Mouse (Mus musculus) layer of hippocampus, adult 9-10 months (tissue): ENCODE data around the gene BC049762.

ENCODE experiments used
- DNase-seq: peaks from one replicate; pipeline ENCODE4 v3.0.0; 2022; ENCODE audit warnings: low spot score

Gene BC049762

DNA sequence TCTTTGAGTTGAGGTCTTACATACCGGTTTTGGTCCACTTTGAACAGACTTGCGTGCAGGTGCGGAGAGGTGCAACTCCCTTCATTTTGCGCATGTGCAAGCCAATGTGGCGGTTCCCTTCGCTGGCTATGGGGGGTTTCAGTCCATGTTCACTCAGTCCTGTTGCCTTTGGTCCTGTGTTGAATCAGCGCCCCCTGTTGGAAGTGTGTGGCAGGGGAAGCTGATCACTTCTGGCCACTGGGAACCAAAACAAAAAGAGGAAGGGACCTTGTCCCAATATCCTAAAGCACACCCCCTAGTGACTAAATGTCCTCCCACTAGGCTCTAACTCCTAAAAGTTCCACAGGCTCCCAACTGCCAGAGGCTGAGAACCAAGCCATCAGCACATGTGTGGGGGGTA lies 48.8 kb downstream of the BC049762 start:
- DNase-seq = no peak

DNA sequence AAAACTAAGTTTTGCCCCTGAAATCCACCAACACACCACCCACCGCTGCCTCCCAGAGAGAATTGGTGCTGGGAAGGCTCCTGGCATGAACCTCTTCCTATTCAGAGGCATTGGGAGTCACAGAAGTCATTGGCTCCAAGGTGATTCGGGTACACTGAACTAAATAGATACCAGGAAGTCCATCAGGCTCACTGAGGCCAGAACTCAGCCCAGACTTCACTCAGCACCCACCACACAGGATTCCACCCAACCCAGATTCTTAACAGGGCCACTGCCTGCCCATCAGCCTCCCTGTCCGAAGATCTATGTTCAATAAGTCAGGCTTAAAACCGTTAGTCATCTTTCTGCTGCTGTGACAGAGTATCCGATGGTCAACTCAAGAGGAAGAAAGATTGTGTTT lies 51.4 kb downstream of the BC049762 start:
- DNase-seq = no peak

DNA sequence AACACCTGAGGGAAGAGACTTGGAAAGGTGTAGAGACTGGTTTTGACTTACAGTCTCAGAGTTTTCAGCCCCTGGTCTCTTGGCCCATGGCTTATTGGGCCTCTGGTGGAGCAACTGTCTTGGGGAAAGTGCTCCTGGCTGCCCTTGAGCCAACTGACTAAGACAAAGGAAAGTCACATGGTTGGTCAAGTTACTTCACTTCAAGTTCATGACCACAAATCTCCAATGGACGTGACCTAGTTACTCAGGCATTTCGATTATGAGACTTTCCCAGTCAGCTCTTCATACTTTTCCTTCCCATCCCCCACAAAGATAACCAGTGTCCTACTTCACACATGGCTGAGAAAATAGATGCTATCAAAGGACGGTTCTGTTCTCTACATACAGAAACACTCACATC lies 55.1 kb downstream of the BC049762 start:
- no peak for DNase-seq
